Mouse (Mus musculus) lung, adult 2 months (tissue): Measurements from ENCODE around the gene Pgbd5.

Source experiments
- CTCF ChIP-seq: fragments of 200-500 bp; IDR thresholded peaks from 2 replicates; pipeline ENCODE4 v1.5.1; 2011; ENCODE audit warnings: mild to moderate bottlenecking, low read length, control low read depth; ENCODE audit not compliant: insufficient read depth
- POLR2A ChIP-seq: fragments of 200-500 bp; IDR thresholded peaks from 2 replicates; pipeline ENCODE4 v1.6.1; 2011; ENCODE audit warnings: low read depth, mild to moderate bottlenecking, control low read depth, low read length, borderline replicate concordance; ENCODE audit errors: extremely low read depth

DNA sequence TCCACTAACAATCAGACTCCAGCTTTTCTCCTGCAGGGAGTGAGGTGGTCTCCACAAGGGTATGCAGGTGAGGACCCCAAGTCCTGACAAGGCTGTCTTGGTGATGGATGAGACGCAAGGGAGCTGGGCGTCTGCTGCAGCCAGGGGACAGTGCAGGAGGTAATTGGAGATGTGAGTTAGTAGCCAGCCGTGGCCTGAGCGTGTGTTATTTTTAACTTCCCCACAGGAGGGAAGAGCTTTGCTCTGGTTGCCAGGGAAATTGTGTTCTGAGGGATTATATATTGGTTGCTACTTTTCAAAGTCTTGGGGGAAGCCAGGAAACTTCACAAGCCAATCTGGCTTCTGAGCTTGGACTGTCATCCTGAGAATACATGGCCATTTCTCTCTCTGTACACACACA, 23.7 kb upstream of the Pgbd5 start:
- no peak for TF ChIP-seq POLR2A
- TF ChIP-seq CTCF, result no peak
